8 mouse cellular contexts compared by ENCODE assay signal in the genomic region with DNA sequence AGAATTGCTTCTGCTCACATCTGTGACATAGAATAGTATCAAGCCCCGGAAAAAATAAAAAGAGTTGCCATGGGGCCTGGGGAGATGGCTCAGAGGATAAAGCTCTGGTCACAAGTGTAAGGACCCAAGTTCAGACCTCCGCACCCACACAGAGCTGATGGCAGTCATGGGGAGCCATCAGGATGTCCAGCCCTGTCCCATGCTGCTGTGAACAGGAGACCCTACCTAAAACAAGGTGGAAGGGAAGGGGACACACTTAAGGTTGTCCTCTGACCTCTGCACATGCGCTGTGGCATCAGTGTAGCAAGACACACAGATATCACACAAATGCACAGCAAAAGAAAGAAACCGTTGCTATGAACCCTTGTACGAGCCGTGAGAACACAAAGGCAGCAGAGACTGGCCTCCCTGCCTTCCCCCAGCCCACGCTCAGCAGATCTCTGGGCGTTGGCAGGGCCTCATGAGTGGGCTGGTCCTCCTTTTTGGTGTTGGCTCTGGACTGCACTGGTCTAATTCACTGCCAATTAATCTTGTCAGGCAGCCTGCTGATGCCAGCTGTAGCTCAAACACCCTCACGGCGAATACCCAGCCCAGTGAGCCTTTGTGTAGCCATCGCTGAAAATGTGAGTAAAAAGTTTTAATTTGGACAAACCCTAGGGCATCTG. TPM values are rescaled to one million over a fixed set of nuclear protein-coding genes. Genes with fewer than 3 reads are reported as not detected.
DNase-seq lines count a peak whose midpoint lies in the region; ATAC-seq and TF ChIP-seq lines count a peak whose summit lies in the region.

No protein-coding gene starts in this region.

- H3K9ac ChIP-seq in ES-E14 (ENCODE audit: insufficient read depth, low read depth, low read length, poor library complexity, severe bottlenecking): 0 out of 2 replicates have a peak overlapping the region, but pooled peaks have one; percentile 33
- H3K9ac ChIP-seq in hindbrain, embryonic 13.5 days: no peak overlapping the region

- H3K27me3 ChIP-seq in hindbrain, embryonic 13.5 days: no peaks in the 10 kb centered on the region
- no peaks in the 10 kb centered on the region for H3K27me3 ChIP-seq in limb, embryonic 10.5 days (ENCODE audit: low read depth, poor library complexity, severe bottlenecking)

- H3K27ac ChIP-seq in ES-E14 (ENCODE audit: insufficient read depth, low read depth, low read length, poor library complexity, severe bottlenecking): no peak overlapping the region
- peak overlapping the region; percentile 74 for H3K27ac ChIP-seq in hindbrain, embryonic 13.5 days
- peak overlapping the region; percentile 5; the same call in 1 of the 2 replicates for H3K27ac ChIP-seq in limb, embryonic 10.5 days

- H3K4me3 ChIP-seq in ES-E14 (ENCODE audit: insufficient read depth in 1 of 2, low read depth in 1 of 2, low read length in 2 of 2, poor library complexity in 1 of 2, severe bottlenecking in 1 of 2): no peak overlapping the region; a peak in 1 of 4 replicates
- no peak overlapping the region for H3K4me3 ChIP-seq in hindbrain, embryonic 13.5 days
- H3K4me3 ChIP-seq in limb, embryonic 10.5 days: no peak overlapping the region

- in situ Hi-C loops in ES-E14 (cut with MboI; ENCODE audit: low sequenced_read_pairs in 2 of 2, unreplicated experiment in 2 of 2): no loop called here

- H3K36me3 ChIP-seq in ES-E14 (ENCODE audit: control insufficient read depth, insufficient read depth, low read length, poor library complexity, severe bottlenecking): no peaks in the 10 kb centered on the region
- H3K36me3 ChIP-seq in hindbrain, embryonic 13.5 days: no peaks in the 10 kb centered on the region
- H3K36me3 ChIP-seq in limb, embryonic 10.5 days: no peaks in the 10 kb centered on the region

- peaks cover 0 to 9% of the 10 kb centered on the region in 2 experiments; a peak in 2 of 4 replicates for H3K4me1 ChIP-seq in ES-E14 (ENCODE audit: control insufficient read depth in 2 of 2, insufficient read depth in 2 of 2, low read length in 2 of 2, poor library complexity in 1 of 2)
- H3K4me1 ChIP-seq in hindbrain, embryonic 13.5 days (replicated peaks): peaks cover 15% of the 10 kb centered on the region
- H3K4me1 ChIP-seq in limb, embryonic 10.5 days: peaks cover 9% of the 10 kb centered on the region; the same call in 1 of the 2 replicates

- DNase-seq in adrenal gland, postnatal 10 days: peak; percentile 36
- no peak for DNase-seq in adrenal gland, adult 18-20 months (ENCODE audit: low spot score in 2 of 2)
- DNase-seq in ES-E14 (ENCODE audit: low read depth, low spot score): no peak
- peak; percentile 81 for DNase-seq in fibroblast of lung, adult 2 months (ENCODE audit: low read depth)
- DNase-seq in limb, embryonic 10.5 days (ENCODE audit: low spot score): no peak
- peak; percentile 75 for DNase-seq in right cerebral cortex, adult 18-20 months
- no peak for DNase-seq in spleen, adult 12 weeks (ENCODE audit: low spot score)

- peak; percentile 96 for ATAC-seq in hindbrain, embryonic 13.5 days (ENCODE audit: low FRiP score)

- 46% methylated on average over 11 of the region's 11 CpGs for WGBS in hindbrain, embryonic 13.5 days
- 74% methylated on average over 11 of the region's 11 CpGs for WGBS in limb, embryonic 10.5 days

- H3K4me2 ChIP-seq in hindbrain, embryonic 13.5 days: 0 out of 2 replicates have a peak overlapping the region, but pooled peaks have one; percentile 10

- peaks cover 4% of the 10 kb centered on the region; the same call in 1 of the 2 replicates for H3K9me3 ChIP-seq in ES-E14 (ENCODE audit: control insufficient read depth, insufficient read depth, low read depth, low read length)
- no peaks in the 10 kb centered on the region for H3K9me3 ChIP-seq in hindbrain, embryonic 13.5 days
- H3K9me3 ChIP-seq in limb, embryonic 10.5 days (replicated peaks): no peaks in the 10 kb centered on the region

TF ChIP-seq in ES-E14, 5 proteins besides CTCF, POLR2A, EP300 and RAD21:
- TF ChIP-seq CHD2 (IDR thresholded peaks at IDR 0.05; ENCODE audit: low read depth, low read length) (no peak), ZNF384 (IDR thresholded peaks at IDR 0.05; ENCODE audit: low read depth, low read length) (no peak), HCFC1 (IDR thresholded peaks at IDR 0.05; ENCODE audit: borderline replicate concordance, insufficient read depth, low read length) (no peak), ZC3H11A (IDR thresholded peaks at IDR 0.05; ENCODE audit: borderline replicate concordance, low read depth, low read length) (no peak), MAFK (IDR thresholded peaks at IDR 0.05; ENCODE audit: insufficient read depth, low read depth, low read length) (no peak)

RNA-seq across cellular contexts. Expression of gene Nemp2, which starts 33.4 kb away (rescaled TPM):
- 1 to 10 TPM; 3.1 to 5.4 TPM for total RNA-seq in adrenal gland, postnatal 10 days (2021)
- 1 to 10 TPM; 1.5 to 1.9 TPM for total RNA-seq in adrenal gland, adult 18-20 months (2021)
- 8.7 and 14.9 TPM in 2 replicates for total RNA-seq in ES-E14 (2012; rRNA removed)
- 6.3 and 7.1 TPM in 2 replicates for polyA plus RNA-seq in hindbrain, embryonic 13.5 days (2015; fragmentation: Nextera tagmentation; extraction: Ambion mirVana)
- polyA plus RNA-seq in limb, embryonic 10.5 days (2016; fragmentation: Nextera tagmentation; extraction: Ambion mirVana): 10.2 and 12.5 TPM in 2 replicates

Comparison
In these comparisons a context has a peak if more than half of its experiments do, and no peak if none do; other contexts are left out.
1. DNase-seq: peak in adrenal gland, postnatal 10 days (single experiment), fibroblast of lung, adult 2 months (single experiment) and right cerebral cortex, adult 18-20 months (single experiment); none in adrenal gland, adult 18-20 months (0 of 2), ES-E14 (single experiment), limb, embryonic 10.5 days (single experiment) and spleen, adult 12 weeks (single experiment).